Mouse (Mus musculus) forebrain, postnatal 0 days (tissue): ENCODE results near the gene Adipor2. TPM values are rescaled to one million over a fixed set of nuclear protein-coding genes. Genes with fewer than 3 reads are reported as not detected.
"Not testable (repeated sequence)": the region's sequence is repeated elsewhere in the genome, so short reads cannot be mapped to it uniquely, and the experiment has no call there.

Source experiments
- ATAC-seq: fragments of 200-750 bp; cut with Nextera tagmentation; 2 replicates; pipeline ENCODE4 v1.8.0; 2017; ENCODE audit warnings: mild to moderate bottlenecking, moderate library complexity
- DNase-seq: peaks from one replicate; pipeline ENCODE4 v3.0.0-alpha.2; 2015
- H3K27ac ChIP-seq: fragments of 300-500 bp; sonication (generic); 2 replicates; pipeline ENCODE4 v1.5.1; 2014; ENCODE audit warnings: low read depth, mild to moderate bottlenecking, antibody characterized with exemption, low read length, moderate library complexity, mixed read lengths
- H3K27me3 ChIP-seq: fragments of 300-500 bp; sonication (generic); 2 replicates; pipeline ENCODE4 v1.6.1; 2014; ENCODE audit warnings: mild to moderate bottlenecking, low read length, mixed read lengths; ENCODE audit not compliant: insufficient read depth
- H3K36me3 ChIP-seq: fragments of 300-500 bp; sonication (generic); 2 replicates; pipeline ENCODE4 v1.6.1; 2014; ENCODE audit warnings: mild to moderate bottlenecking, moderate library complexity; ENCODE audit not compliant: insufficient read depth
- H3K4me1 ChIP-seq: fragments of 300-500 bp; sonication (generic); 2 replicates; pipeline ENCODE4 v1.6.1; 2014; ENCODE audit warnings: antibody characterized with exemption; ENCODE audit not compliant: insufficient read depth
- H3K4me2 ChIP-seq: fragments of 300-500 bp; sonication (generic); 2 replicates; pipeline ENCODE4 v1.6.1; 2014; ENCODE audit warnings: low read depth, mild to moderate bottlenecking, moderate library complexity
- H3K4me3 ChIP-seq: fragments of 300-500 bp; sonication (generic); 2 replicates; pipeline ENCODE4 v1.5.1; 2014; ENCODE audit warnings: low read depth, low read length, mixed read lengths
- H3K9ac ChIP-seq: fragments of 300-500 bp; sonication (generic); 2 replicates; pipeline ENCODE4 v1.6.1; 2014; ENCODE audit warnings: mild to moderate bottlenecking
- H3K9me3 ChIP-seq: fragments of 300-500 bp; sonication (generic); 2 replicates; pipeline ENCODE4 v1.6.1; 2016; ENCODE audit warnings: low read length
- CTCF ChIP-seq: sonication (generic); IDR thresholded peaks from 2 replicates; pipeline ENCODE4 v1.5.1; 2016; ENCODE audit warnings: antibody characterized with exemption, control low read depth, low read depth
- WGBS: fragments of 180-500 bp; shearing (Covaris S2); extraction: QIAGEN DNeasy Blood & Tissue Kit; methylation state at CpG from one replicate; pipeline ENCODE4 v1.1.7; 2014; 5-methylcytosine and 5-hydroxymethylcytosine counted together
- polyA plus RNA-seq: library from polyadenylated mRNA; unstranded; fragments of >200 nt; fragmentation: Nextera tagmentation; extraction: Ambion mirVana; gene quantifications from 2 replicates; pipeline ENCODE4 v1.2.1, GENCODE M21; 2015
- total RNA-seq: library from RNA; depleted of rRNA; stranded (reverse); fragments of >200 nt; gene quantifications from 2 replicates; pipeline ENCODE4 v1.2.3, GENCODE M21; 2014

Adipor2 gene
- total and polyA plus RNA-seq, 2 experiments from 2014 or later, result 34.0 to 46.9 TPM

GRCm38 (mm10) chr6:119449060-119449499 is 31.6 kb upstream of the Adipor2 start:
- peak; percentile 59 for DNase-seq
- Histone ChIP-seq H3K9ac (no peak overlapping the region), H3K27me3 (no peaks in the 10 kb centered on the region), H3K4me2 (peak overlapping the region; percentile 54), H3K4me3 (peak overlapping the region; percentile 21), H3K27ac (no peak overlapping the region), H3K9me3 (no peaks in the 10 kb centered on the region), H3K4me1 (peaks cover 17% of the 10 kb centered on the region), H3K36me3 (no peaks in the 10 kb centered on the region)
- ATAC-seq, result no peak
- WGBS, result 10% methylated on average over 22 of the region's 23 CpGs
- TF ChIP-seq CTCF, result peak; percentile 56

GRCm38 (mm10) chr6:119448321-119449059 is 31.0 kb upstream of the Adipor2 start:
- no peaks in the 10 kb centered on the region for H3K9me3 ChIP-seq
- H3K4me1 ChIP-seq, result peaks cover 17% of the 10 kb centered on the region
- H3K4me3 ChIP-seq, result peak overlapping the region; percentile 21
- no peaks in the 10 kb centered on the region for H3K27me3 ChIP-seq
- ATAC-seq, result no peak
- no peak overlapping the region for H3K27ac ChIP-seq
- H3K36me3 ChIP-seq, result no peaks in the 10 kb centered on the region
- TF ChIP-seq CTCF, result no peak
- no peak overlapping the region for H3K9ac ChIP-seq
- peak; percentile 22 for DNase-seq
- 11% methylated on average over 18 of the region's 18 CpGs for WGBS
- peak overlapping the region; percentile 54 for H3K4me2 ChIP-seq

- no peak overlapping the region for H3K4me3 ChIP-seq
- TF ChIP-seq CTCF, result no peak
- no peaks in the 10 kb centered on the region for H3K36me3 ChIP-seq
- H3K4me2 ChIP-seq, result no peak overlapping the region
- H3K27me3 ChIP-seq, result no peaks in the 10 kb centered on the region
- no peak overlapping the region for H3K27ac ChIP-seq
- no peak for DNase-seq
- H3K9ac ChIP-seq, result no peak overlapping the region
- ATAC-seq, result no peak
- WGBS, result 76% methylated on average over 11 of the region's 11 CpGs
- no peaks in the 10 kb centered on the region for H3K9me3 ChIP-seq
- peaks cover 3% of the 10 kb centered on the region; the same call in 1 of the 2 replicates for H3K4me1 ChIP-seq
Observed at GRCm38 (mm10) chr6:119445671-119446607, 28.4 kb upstream of the Adipor2 start.

- H3K4me2 ChIP-seq, result peak overlapping the region; percentile 21; the same call in 1 of the 2 replicates
- no peak overlapping the region for H3K27ac ChIP-seq
- peak; percentile 79 for ATAC-seq
Observed at GRCm38 (mm10) chr6:119443742-119444645, 26.5 kb upstream of the Adipor2 start.

GRCm38 (mm10) chr6:119442729-119443128 is 25.2 kb upstream of the Adipor2 start:
- not testable (repeated sequence) for DNase-seq, H3K4me1 ChIP-seq, H3K36me3 ChIP-seq, H3K9ac ChIP-seq, H3K4me2 ChIP-seq, H3K27me3 ChIP-seq, H3K4me3 ChIP-seq, H3K27ac ChIP-seq, H3K9me3 ChIP-seq, ATAC-seq
- 87% methylated on average over 5 of the region's 5 CpGs for WGBS

More at GRCm38 (mm10) chr6:119443742-119444645, 26.5 kb upstream of the Adipor2 start:
- TF ChIP-seq CTCF, result peak; percentile 96
- Histone ChIP-seq H3K4me1 (no peaks in the 10 kb centered on the region; the same call in 1 of the 2 replicates), H3K9me3 (no peaks in the 10 kb centered on the region), H3K36me3 (no peaks in the 10 kb centered on the region), H3K27me3 (no peaks in the 10 kb centered on the region), H3K9ac (no peak overlapping the region), H3K4me3 (no peak overlapping the region)
- WGBS, result 41% methylated on average over 12 of the region's 12 CpGs
- DNase-seq, result peak; percentile 92
